Mouse (Mus musculus) embryonic facial prominence, embryonic 15.5 days (tissue): ENCODE measurements around the gene Igf2r. TPM values are rescaled to one million over a fixed set of nuclear protein-coding genes. Genes with fewer than 3 reads are reported as not detected.

Experiments used
- ATAC-seq: fragments of 200-750 bp; cut with Nextera tagmentation; 2 replicates; pipeline ENCODE4 v1.8.0; 2017; ENCODE audit warnings: low read depth, moderate TSS enrichment; ENCODE audit not compliant: insufficient number of reproducible peaks, low FRiP score, low TSS enrichment
- H3K27ac ChIP-seq: fragments of 300-500 bp; sonication (generic); replicated peaks from 2 replicates; pipeline ENCODE4 v1.5.1; 2015; ENCODE audit warnings: mild to moderate bottlenecking, inconsistent platforms
- H3K27me3 ChIP-seq: fragments of 300-500 bp; sonication (generic); 2 replicates; pipeline ENCODE4 v1.6.1; 2015; ENCODE audit warnings: inconsistent platforms
- H3K36me3 ChIP-seq: fragments of 300-500 bp; sonication (generic); 2 replicates; pipeline ENCODE4 v1.6.1; 2015; ENCODE audit warnings: mild to moderate bottlenecking, inconsistent platforms
- H3K4me1 ChIP-seq: fragments of 300-500 bp; sonication (generic); 2 replicates; pipeline ENCODE4 v1.6.1; 2015; ENCODE audit warnings: inconsistent platforms
- H3K4me2 ChIP-seq: fragments of 300-500 bp; sonication (generic); replicated peaks from 2 replicates; pipeline ENCODE4 v1.6.1; 2015; ENCODE audit warnings: mild to moderate bottlenecking, inconsistent platforms
- H3K4me3 ChIP-seq: fragments of 300-500 bp; sonication (generic); replicated peaks from 2 replicates; pipeline ENCODE4 v1.5.1; 2015; ENCODE audit warnings: mild to moderate bottlenecking, inconsistent platforms
- H3K9ac ChIP-seq: fragments of 300-500 bp; sonication (generic); 2 replicates; pipeline ENCODE4 v1.6.1; 2015; ENCODE audit warnings: inconsistent platforms
- H3K9me3 ChIP-seq: fragments of 300-500 bp; sonication (generic); replicated peaks from 2 replicates; pipeline ENCODE4 v1.6.1; 2016; ENCODE audit warnings: inconsistent platforms
- WGBS: fragments of 180-500 bp; shearing (Covaris S2); methylation state at CpG from one replicate; pipeline ENCODE4 v1.1.7; 2015; 5-methylcytosine and 5-hydroxymethylcytosine counted together
- polyA plus RNA-seq: library from polyadenylated mRNA; unstranded; fragments of >200 nt; fragmentation: Nextera tagmentation; extraction: Ambion mirVana; gene quantifications from 2 replicates; pipeline ENCODE4 v1.2.1, GENCODE M21; 2015

Igf2r gene
- polyA plus RNA-seq, 1 experiment from 2014 or later = 39.8 TPM

DNA sequence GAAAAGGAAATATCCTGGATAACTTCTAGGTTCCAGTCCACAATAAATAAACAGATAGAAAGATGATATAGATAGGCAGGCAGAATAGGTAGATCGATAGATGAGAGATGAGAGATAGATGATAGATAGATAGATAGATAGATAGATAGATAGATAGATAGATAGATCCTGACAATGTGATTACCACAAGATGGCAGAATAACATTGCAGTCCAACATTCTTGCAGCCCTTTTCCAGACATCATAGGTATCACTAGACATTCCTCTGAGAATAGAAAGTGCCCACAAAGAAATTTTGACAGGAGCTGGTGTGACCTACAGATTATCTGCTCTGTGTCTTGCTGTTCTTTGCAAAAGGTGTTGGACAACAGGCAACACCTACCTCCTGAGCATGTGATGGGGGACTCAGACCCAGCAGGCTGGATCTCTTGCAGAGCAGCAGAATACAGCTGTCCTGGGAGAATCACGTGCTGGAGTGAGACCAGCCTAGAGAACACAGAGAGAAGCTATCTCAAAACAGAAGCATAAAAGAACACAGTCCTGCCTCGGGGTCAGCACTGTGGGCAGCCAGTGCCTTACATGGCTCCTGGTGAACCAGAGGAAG lies 28.1 kb upstream of the Igf2r start:
- Histone ChIP-seq H3K4me2 (no peak overlapping the region), H3K4me3 (no peak overlapping the region), H3K27ac (no peak overlapping the region), H3K9ac (no peak overlapping the region), H3K4me1 (peaks cover 33% of the 10 kb centered on the region), H3K9me3 (no peaks in the 10 kb centered on the region), H3K36me3 (no peaks in the 10 kb centered on the region), H3K27me3 (no peaks in the 10 kb centered on the region)
- no peak for ATAC-seq
- 75% methylated on average over 3 of the region's 3 CpGs for WGBS

DNA sequence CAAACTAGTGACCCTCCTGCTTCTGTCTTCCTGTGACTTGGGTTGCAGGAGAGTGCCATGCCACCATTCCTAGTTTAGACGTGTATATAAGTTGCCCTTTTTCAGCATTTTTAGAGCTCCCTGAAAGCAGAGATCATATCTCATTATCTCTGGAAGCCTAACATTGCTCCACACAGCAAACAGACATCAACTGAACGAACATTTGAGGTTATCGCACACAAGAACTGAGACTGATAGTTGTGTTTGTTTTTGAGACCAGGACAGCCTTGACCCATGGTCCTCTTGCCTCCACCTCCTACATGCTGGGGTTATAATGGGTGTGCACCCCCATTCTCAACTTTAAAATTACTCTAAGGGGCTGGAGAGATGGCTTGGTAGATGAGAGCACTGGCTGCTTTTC lies 27.2 kb upstream of the Igf2r start:
- Histone ChIP-seq H3K27me3 (no peaks in the 10 kb centered on the region), H3K4me1 (peaks cover 41% of the 10 kb centered on the region), H3K4me3 (no peak overlapping the region), H3K4me2 (no peak overlapping the region), H3K9ac (no peak overlapping the region), H3K36me3 (no peaks in the 10 kb centered on the region), H3K27ac (no peak overlapping the region), H3K9me3 (no peaks in the 10 kb centered on the region)
- no peak for ATAC-seq
- 79% methylated on average over 3 of the region's 3 CpGs for WGBS

DNA sequence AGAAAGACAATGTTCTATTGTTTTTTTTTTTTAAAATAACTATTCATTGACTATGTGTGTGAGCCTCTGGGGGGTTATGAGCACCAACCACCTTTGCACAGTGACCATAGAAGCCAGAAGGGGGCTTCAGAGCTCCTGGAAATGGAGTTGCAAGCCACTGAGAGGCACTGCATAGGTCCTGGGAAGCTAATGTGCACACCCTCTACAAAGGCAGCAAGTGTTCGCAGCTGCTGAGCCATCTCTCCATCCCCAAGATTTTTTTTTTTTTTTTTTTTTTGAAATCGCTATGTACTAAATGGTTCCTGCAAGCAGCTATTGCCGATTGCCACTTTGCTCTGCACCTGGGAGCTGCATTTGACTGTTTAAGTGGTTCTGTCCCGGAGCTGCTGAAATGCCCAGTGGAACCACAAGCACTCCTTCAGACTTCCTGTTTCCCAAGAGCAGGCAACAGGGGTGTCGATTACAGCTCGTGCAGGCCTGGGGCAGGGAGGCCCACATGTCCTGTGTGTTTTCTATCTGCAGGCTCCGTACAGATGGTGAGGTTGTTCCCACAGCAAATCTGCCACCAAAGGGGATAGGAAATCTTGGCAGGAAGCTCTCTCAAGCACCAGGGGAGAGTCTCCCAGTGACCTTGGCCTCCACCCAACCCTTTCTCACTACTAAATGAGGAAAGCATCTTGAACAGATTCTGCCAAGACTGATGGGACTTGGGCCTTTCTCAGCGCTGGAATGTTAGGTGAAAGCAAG lies 24.4 kb upstream of the Igf2r start:
- WGBS = 15% methylated on average over 8 of the region's 8 CpGs
- Histone ChIP-seq H3K9ac (no peak overlapping the region), H3K4me2 (no peak overlapping the region), H3K4me1 (peaks cover 61% of the 10 kb centered on the region), H3K36me3 (no peaks in the 10 kb centered on the region), H3K27ac (peak overlapping the region; percentile 91), H3K9me3 (no peaks in the 10 kb centered on the region), H3K4me3 (no peak overlapping the region), H3K27me3 (no peaks in the 10 kb centered on the region)
- peak; percentile 58 for ATAC-seq

DNA sequence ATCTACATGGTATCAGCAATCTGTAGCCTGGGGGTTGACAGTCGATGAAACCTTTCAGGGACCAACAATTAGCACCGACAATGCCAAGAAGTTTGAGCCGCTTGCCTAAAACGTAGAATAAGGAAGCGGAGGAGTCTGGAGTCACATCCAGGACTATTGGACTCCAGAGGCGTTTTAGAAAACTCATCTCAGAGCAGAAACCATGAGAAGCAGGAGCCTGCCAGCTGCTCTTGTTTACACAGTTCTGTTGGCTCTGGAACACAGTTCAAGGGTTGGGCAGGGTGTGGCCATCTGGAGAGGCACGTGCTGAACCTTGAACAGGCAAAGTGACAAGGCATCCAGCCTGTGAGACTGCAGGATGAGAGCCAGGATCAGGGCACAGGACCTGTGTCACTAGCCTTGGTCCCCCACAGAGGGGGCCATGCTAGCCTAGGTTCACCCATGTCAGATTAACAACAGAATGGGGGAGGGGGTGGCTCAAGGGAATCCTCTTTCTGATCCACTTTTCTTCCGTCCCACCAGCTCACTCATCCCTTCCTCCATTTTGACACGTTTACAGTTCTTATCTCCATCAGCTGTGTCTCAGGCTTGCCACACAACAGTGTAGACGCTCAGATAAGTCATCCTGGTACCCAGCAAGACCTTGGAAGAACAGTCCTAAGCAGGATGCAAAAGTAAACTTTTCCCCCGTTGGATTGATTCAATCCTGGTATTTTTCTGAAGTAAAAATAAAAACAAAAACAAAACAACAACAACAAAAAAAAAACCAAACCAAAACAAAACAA lies 23.1 kb upstream of the Igf2r start:
- peaks cover 7% of the 10 kb centered on the region; the same call in 1 of the 2 replicates for H3K36me3 ChIP-seq
- H3K27me3 ChIP-seq = no peaks in the 10 kb centered on the region
- no peak for ATAC-seq
- no peaks in the 10 kb centered on the region for H3K9me3 ChIP-seq
- peaks cover 57% of the 10 kb centered on the region for H3K4me1 ChIP-seq
- H3K4me2 ChIP-seq = no peak overlapping the region
- H3K4me3 ChIP-seq = no peak overlapping the region
- no peak overlapping the region for H3K9ac ChIP-seq
- 46% methylated on average over 11 of the region's 11 CpGs for WGBS
- peak overlapping the region; percentile 71 for H3K27ac ChIP-seq

DNA sequence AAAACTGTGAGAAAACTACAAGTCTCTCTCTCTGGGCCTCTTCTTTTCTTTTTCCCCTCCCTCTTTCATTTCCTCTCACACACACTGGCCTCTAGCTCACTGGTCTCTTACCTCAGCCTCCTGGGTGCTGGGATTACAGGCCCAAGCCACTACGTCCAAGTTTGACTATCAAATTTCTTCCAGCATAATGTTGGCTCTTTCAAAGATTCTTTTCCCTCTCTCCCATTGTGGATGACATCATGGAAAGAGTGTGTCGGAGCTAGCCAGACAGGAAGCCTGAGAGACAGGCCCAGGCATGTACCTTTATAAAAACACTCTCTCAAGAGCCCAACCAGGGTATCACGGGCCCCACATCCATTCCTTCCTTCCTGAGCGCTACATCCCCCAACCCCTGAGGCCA lies 22.0 kb upstream of the Igf2r start:
- Histone ChIP-seq H3K9me3 (no peaks in the 10 kb centered on the region), H3K36me3 (peaks cover 7% of the 10 kb centered on the region), H3K27me3 (no peaks in the 10 kb centered on the region), H3K4me1 (peaks cover 57% of the 10 kb centered on the region), H3K4me2 (no peak overlapping the region), H3K4me3 (no peak overlapping the region), H3K27ac (peak overlapping the region; percentile 90), H3K9ac (no peak overlapping the region)
- peak; percentile 61 for ATAC-seq
- WGBS = 14% methylated on average over 4 of the region's 4 CpGs

DNA sequence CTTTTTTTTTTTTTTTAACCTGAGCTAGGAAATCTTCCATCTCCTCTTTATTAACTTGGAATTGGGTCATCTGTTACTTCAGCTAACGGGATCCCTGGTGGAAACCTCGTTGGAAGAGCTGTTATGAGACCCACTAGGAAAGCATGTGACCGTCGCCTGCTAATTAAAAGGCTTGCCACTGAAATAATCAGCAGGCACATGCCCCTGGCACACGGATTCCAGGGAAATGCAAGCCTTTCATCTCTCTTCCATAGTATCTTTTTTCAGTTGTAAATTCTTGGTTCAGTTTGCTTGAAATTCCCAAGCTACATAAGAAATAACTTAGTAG lies 21.6 kb upstream of the Igf2r start:
- ATAC-seq = 0 out of 2 replicates have a peak, but pooled peaks have one; percentile 7
- H3K4me2 ChIP-seq = no peak overlapping the region
- no peak overlapping the region for H3K4me3 ChIP-seq
- WGBS = 13% methylated on average over 5 of the region's 5 CpGs
- no peaks in the 10 kb centered on the region for H3K9me3 ChIP-seq
- H3K36me3 ChIP-seq = peaks cover 7% of the 10 kb centered on the region
- H3K27ac ChIP-seq = peak overlapping the region; percentile 90
- H3K9ac ChIP-seq = no peak overlapping the region; the same call in 1 of the 2 replicates
- peaks cover 57% of the 10 kb centered on the region for H3K4me1 ChIP-seq
- no peaks in the 10 kb centered on the region for H3K27me3 ChIP-seq

DNA sequence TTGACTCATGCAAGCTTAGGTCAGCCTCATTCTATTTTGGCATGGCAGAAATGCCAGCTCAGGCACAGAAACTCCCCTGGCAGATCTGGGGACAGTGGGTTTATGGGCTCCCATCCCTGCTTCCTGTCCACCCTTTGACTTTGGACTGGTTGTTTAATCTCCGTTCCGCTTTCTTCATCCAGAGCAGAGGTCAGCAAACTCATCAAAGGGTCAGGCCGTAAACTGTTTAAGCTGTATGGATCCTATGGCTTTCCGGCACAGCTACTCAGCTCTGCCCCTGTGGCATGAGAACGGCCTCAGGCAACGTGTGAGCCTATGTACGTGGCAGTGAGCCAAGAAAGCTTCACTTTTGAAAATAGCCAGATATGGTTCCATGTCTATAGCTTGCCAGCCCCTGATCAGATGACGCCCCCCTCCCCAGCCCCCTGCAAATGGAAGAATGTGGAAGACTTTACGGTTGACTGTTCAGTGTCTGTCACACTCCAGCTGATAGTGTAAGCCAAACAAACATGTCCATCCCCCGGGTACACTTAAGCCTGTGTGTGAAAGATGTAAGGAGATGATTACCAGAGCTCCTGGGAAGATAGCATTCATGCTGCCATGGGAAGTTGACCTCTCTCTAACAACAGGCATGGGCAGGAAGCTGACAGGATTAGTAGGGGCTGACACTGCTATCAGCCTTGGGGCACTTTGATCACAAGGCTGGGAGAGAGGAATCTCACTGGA lies 21.1 kb upstream of the Igf2r start:
- no peaks in the 10 kb centered on the region for H3K27me3 ChIP-seq
- H3K9me3 ChIP-seq = no peaks in the 10 kb centered on the region
- H3K4me3 ChIP-seq = no peak overlapping the region
- H3K36me3 ChIP-seq = peaks cover 7% of the 10 kb centered on the region
- peak overlapping the region; percentile 90 for H3K27ac ChIP-seq
- H3K4me2 ChIP-seq = no peak overlapping the region
- peak; percentile 74 for ATAC-seq
- 8% methylated on average over 10 of the region's 10 CpGs for WGBS
- H3K4me1 ChIP-seq = peaks cover 55% of the 10 kb centered on the region
- no peak overlapping the region; the same call in 1 of the 2 replicates for H3K9ac ChIP-seq

DNA sequence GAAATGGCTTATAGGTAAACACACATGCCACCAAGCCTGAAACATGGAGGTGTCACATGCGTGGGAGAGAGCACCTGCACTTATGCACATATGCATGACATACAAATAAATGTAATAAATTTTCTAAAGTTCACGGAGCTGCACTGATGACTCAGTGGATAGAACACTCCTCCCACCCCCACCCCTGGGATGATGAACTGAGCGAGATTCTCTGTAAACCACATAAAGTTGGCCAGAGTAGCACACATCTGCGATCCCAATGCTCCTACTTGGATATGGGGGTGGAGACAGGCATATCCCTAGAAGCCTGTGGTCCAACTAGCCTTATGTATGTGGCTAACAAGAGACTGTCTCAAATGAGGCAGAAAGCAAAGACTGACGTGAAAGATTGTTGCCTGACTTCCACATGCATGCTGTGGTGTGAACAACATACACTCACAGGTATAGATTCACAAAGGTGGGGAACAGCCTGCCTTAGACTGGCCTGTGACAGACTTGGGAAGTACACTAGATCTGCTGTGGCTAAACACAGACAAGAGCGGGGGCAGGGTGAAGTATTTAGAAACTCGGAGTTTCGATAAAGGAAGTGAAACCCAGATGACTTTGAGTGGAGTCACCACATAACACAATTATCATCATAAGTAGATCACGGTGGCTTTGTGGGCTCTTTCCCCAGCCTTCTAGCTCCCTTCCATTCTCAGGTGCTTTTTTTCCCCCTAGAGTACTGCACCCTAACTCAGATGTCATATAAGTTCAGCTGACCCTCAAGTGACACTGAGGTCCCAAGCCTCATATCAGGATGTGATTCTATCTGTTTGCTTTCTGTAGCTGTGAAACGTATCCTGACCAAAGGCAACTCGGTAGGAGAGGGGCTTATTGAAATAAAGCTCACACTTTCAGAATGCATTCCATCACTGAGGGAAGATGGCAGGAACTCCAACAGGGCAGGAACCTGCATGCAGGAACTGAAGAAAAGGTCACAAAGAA lies 13.7 kb upstream of the Igf2r start:
- H3K4me2 ChIP-seq = no peak overlapping the region; the same call in 1 of the 2 replicates
- peak; percentile 51; the same call in 1 of the 2 replicates for ATAC-seq
- peak overlapping the region; percentile 74 for H3K27ac ChIP-seq
- peaks cover 5% of the 10 kb centered on the region for H3K36me3 ChIP-seq
- no peaks in the 10 kb centered on the region for H3K9me3 ChIP-seq
- WGBS = 35% methylated on average over 11 of the region's 11 CpGs
- H3K27me3 ChIP-seq = no peaks in the 10 kb centered on the region
- no peak overlapping the region for H3K4me3 ChIP-seq
- H3K9ac ChIP-seq = no peak overlapping the region
- H3K4me1 ChIP-seq = peaks cover 53% of the 10 kb centered on the region

DNA sequence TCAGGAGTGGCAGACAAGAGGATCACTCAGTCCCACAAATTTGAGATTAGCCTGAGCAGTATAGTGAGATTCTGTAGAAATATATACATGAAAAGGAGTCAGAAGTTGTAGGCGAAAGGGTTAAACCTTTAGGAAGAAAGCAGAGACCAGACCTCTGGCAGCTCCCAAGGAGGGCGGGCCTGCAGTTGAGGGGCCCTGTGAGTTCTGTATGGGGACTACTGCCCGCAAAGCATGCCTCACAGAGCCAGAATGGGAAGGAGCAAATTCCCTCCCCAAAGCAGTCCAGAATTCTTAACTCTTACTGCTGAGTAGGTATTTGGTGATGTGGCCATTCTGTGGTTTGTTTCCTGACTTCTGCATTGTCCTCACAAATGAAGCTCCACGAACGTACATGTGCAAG lies 11.6 kb upstream of the Igf2r start:
- H3K4me3 ChIP-seq = no peak overlapping the region
- H3K36me3 ChIP-seq = no peaks in the 10 kb centered on the region
- 7% methylated on average over 5 of the region's 5 CpGs for WGBS
- no peaks in the 10 kb centered on the region for H3K9me3 ChIP-seq
- H3K27me3 ChIP-seq = no peaks in the 10 kb centered on the region
- H3K9ac ChIP-seq = no peak overlapping the region
- peaks cover 56% of the 10 kb centered on the region for H3K4me1 ChIP-seq
- H3K4me2 ChIP-seq = peak overlapping the region; percentile 34
- peak overlapping the region; percentile 91 for H3K27ac ChIP-seq
- peak; percentile 87 for ATAC-seq

DNA sequence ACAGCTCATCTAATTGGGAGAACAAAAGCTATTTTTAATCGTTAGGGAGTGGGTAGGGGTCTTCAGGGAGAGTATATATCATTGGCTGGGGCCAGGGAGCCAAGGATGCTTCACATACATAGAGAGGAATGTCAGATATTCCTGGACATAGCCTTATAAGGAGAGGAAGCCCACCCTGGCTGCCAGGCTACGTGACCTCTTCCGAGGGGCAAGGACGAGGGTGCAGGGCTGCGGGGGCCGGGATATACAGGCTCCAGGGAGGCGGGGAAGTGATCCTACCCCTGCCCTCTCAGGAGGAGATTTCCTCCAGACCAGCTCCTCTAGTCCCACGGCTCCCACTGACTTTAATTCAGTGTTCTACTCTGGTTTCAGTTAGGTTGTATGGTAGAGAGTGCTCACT lies 10.7 kb upstream of the Igf2r start:
- 17% methylated on average over 8 of the region's 8 CpGs for WGBS
- no peak for ATAC-seq
- Histone ChIP-seq H3K4me1 (peaks cover 56% of the 10 kb centered on the region), H3K27ac (peak overlapping the region; percentile 91), H3K4me2 (peak overlapping the region; percentile 34; the same call in 1 of the 2 replicates), H3K9ac (no peak overlapping the region), H3K9me3 (no peaks in the 10 kb centered on the region), H3K27me3 (no peaks in the 10 kb centered on the region), H3K36me3 (peaks cover 4% of the 10 kb centered on the region; the same call in 1 of the 2 replicates), H3K4me3 (no peak overlapping the region)
